Mouse (Mus musculus) right cerebral cortex, postnatal 4 days (tissue): Measurements from ENCODE around the gene Zswim5.
"Not testable (repeated sequence)": the region's sequence is repeated elsewhere in the genome, so short reads cannot be mapped to it uniquely, and the experiment has no call there.

Experiments used
- DNase-seq: peaks from one replicate; pipeline ENCODE4 v3.0.0-alpha.2; 2022

The Zswim5 gene

GRCm38 (mm10) chr4:116876995-116877728 is at the start of gene Zswim5:
Gene Zswim5, plus strand, starts transcription at chr4:116877376.
- peak; percentile 79 for DNase-seq

GRCm38 (mm10) chr4:116827819-116828218 is 49.4 kb upstream of the Zswim5 start:
- DNase-seq = no peak

- no peak for DNase-seq
Measured at GRCm38 (mm10) chr4:116829364-116830069, 47.7 kb upstream of the Zswim5 start.

GRCm38 (mm10) chr4:116830070-116830368 is 47.2 kb upstream of the Zswim5 start:
- DNase-seq = no peak

- no peak for DNase-seq
Measured at GRCm38 (mm10) chr4:116838999-116839398, 38.2 kb upstream of the Zswim5 start.

- DNase-seq = not testable (repeated sequence)
Measured at GRCm38 (mm10) chr4:116840096-116840495, 37.1 kb upstream of the Zswim5 start.

- DNase-seq = no peak
Measured at GRCm38 (mm10) chr4:116840841-116841240, 36.3 kb upstream of the Zswim5 start.

GRCm38 (mm10) chr4:116844324-116844723 is 32.9 kb upstream of the Zswim5 start:
- DNase-seq = no peak

- DNase-seq = no peak
Measured at GRCm38 (mm10) chr4:116849901-116850300, 27.3 kb upstream of the Zswim5 start.

- DNase-seq = no peak
Measured at GRCm38 (mm10) chr4:116854286-116854685, 22.9 kb upstream of the Zswim5 start.

GRCm38 (mm10) chr4:116857203-116857602 is 20.0 kb upstream of the Zswim5 start:
- peak; percentile 3 for DNase-seq

GRCm38 (mm10) chr4:116859711-116860110 is 17.5 kb upstream of the Zswim5 start:
- DNase-seq = no peak

- no peak for DNase-seq
Measured at GRCm38 (mm10) chr4:116862023-116862422, 15.2 kb upstream of the Zswim5 start.

- no peak for DNase-seq
Measured at GRCm38 (mm10) chr4:116869898-116870297, 7.3 kb upstream of the Zswim5 start.

GRCm38 (mm10) chr4:116874595-116874994 is 2.6 kb upstream of the Zswim5 start:
- DNase-seq = no peak

- peak; percentile 54 for DNase-seq
Measured at GRCm38 (mm10) chr4:116876630-116876994, 564 bp upstream of the Zswim5 start.

- peak; percentile 16 for DNase-seq
Measured at GRCm38 (mm10) chr4:116877729-116878321, 649 bp downstream of the Zswim5 start.

GRCm38 (mm10) chr4:116878491-116878890 is 1.3 kb downstream of the Zswim5 start:
- peak; percentile 65 for DNase-seq

GRCm38 (mm10) chr4:116882679-116883078 is 5.5 kb downstream of the Zswim5 start:
- DNase-seq = no peak

GRCm38 (mm10) chr4:116894200-116895080 is 17.3 kb downstream of the Zswim5 start:
- DNase-seq = no peak

GRCm38 (mm10) chr4:116910489-116911181 is 33.5 kb downstream of the Zswim5 start:
- no peak for DNase-seq

- peak; percentile 10 for DNase-seq
Measured at GRCm38 (mm10) chr4:116911202-116911601, 34.0 kb downstream of the Zswim5 start.
